Mouse (Mus musculus) thymus, adult 2 months (tissue): ENCODE measurements around the gene Rhbdd1.

ENCODE experiments used
- CTCF ChIP-seq: fragments of 200-500 bp; IDR thresholded peaks from 2 replicates; pipeline ENCODE4 v1.5.1; 2012; ENCODE audit warnings: mild to moderate bottlenecking, control low read depth, low read length, moderate library complexity, borderline replicate concordance; ENCODE audit not compliant: control insufficient read depth, poor library complexity, insufficient read depth; ENCODE audit errors: extremely low read depth
- POLR2A ChIP-seq: fragments of 200-500 bp; IDR thresholded peaks from 2 replicates; pipeline ENCODE4 v1.6.1; 2012; ENCODE audit warnings: mild to moderate bottlenecking, low read length, control low read depth, moderate library complexity; ENCODE audit not compliant: control insufficient read depth, poor library complexity, insufficient read depth; ENCODE audit errors: extremely low read depth

- TF ChIP-seq POLR2A (no peak), CTCF (no peak)
Measured at GRCm38 (mm10) chr1:82461041-82461440, 144.8 kb downstream of the Rhbdd1 start.
